Mouse (Mus musculus) small intestine, adult 2 months (tissue): ENCODE data around the gene Minos1. TPM values are rescaled to one million over a fixed set of nuclear protein-coding genes. Genes with fewer than 3 reads are reported as not detected.

Experiments used
- H3K27ac ChIP-seq: fragments of 200-500 bp; 2 replicates; pipeline ENCODE4 v1.5.1; 2012; ENCODE audit warnings: low read depth, low read length, control low read depth, inconsistent platforms; ENCODE audit not compliant: insufficient read depth
- H3K27me3 ChIP-seq: fragments of 200-500 bp; 2 replicates; pipeline ENCODE4 v1.6.1; 2012; ENCODE audit warnings: mild to moderate bottlenecking, moderate library complexity, low read length, inconsistent platforms; ENCODE audit not compliant: control insufficient read depth, insufficient read depth
- H3K36me3 ChIP-seq: fragments of 200-500 bp; 2 replicates; pipeline ENCODE4 v1.6.1; 2012; ENCODE audit warnings: mild to moderate bottlenecking, low read length, control low read depth, inconsistent platforms; ENCODE audit not compliant: control insufficient read depth, insufficient read depth
- H3K4me1 ChIP-seq: fragments of 200-500 bp; 2 replicates; pipeline ENCODE4 v1.6.1; 2012; ENCODE audit warnings: low read length, inconsistent platforms, mixed read lengths; ENCODE audit not compliant: control insufficient read depth, insufficient read depth, insufficient read length
- H3K4me3 ChIP-seq: fragments of 200-500 bp; 2 replicates; pipeline ENCODE4 v1.5.1; 2012; ENCODE audit warnings: low read depth, mild to moderate bottlenecking, control low read depth, inconsistent platforms, low read length, moderate library complexity
- CTCF ChIP-seq: fragments of 200-500 bp; IDR thresholded peaks from 2 replicates; pipeline ENCODE4 v1.5.1; 2012; ENCODE audit warnings: low read depth, mild to moderate bottlenecking, control low read depth, inconsistent platforms, low read length, moderate library complexity, mixed read lengths; ENCODE audit not compliant: insufficient replicate concordance, insufficient read length; ENCODE audit errors: extremely low read depth
- POLR2A ChIP-seq: fragments of 200-500 bp; IDR thresholded peaks from 2 replicates; pipeline ENCODE4 v1.6.1; 2012; ENCODE audit warnings: low read depth, mild to moderate bottlenecking, control low read depth, inconsistent platforms, low read length, moderate library complexity
- WGBS: fragments of 180-500 bp; shearing (Covaris S2); methylation state at CpG from one replicate; pipeline ENCODE4 v1.1.7; 2018; 5-methylcytosine and 5-hydroxymethylcytosine counted together
- polyA plus RNA-seq: library from polyadenylated mRNA; depleted of rRNA; stranded (reverse); fragments of >200 nt; gene quantifications from 2 replicates; pipeline ENCODE4 v1.2.3, GENCODE M21; 2012

Minos1 gene
- polyA plus RNA-seq, 1 experiment: 29.4 TPM

- Histone ChIP-seq H3K36me3 (no peaks in the 10 kb centered on the region), H3K4me1 (peaks cover 11% of the 10 kb centered on the region), H3K27ac (no peak within 1 kb of the TSS), H3K27me3 (peaks cover 23% of the 10 kb centered on the region), H3K4me3 (peak within 1 kb of the TSS; percentile 61)
- under 1% methylated on average over 75 of the region's 77 CpGs for WGBS
- no peak for TF ChIP-seq POLR2A
- no peak for TF ChIP-seq CTCF
These were observed 55.7 kb downstream of the Minos1 start, which contains the start of gene Htr6 for GRCm38 (mm10) chr4:139075041-139075711. Gene Htr6 (minus strand): TSS chr4:139075570.

- peaks cover 11% of the 10 kb centered on the region for H3K4me1 ChIP-seq
- WGBS: 30% methylated on average over 29 of the region's 29 CpGs
- peak overlapping the region; percentile 61; the same call in 1 of the 2 replicates for H3K4me3 ChIP-seq
- no peaks in the 10 kb centered on the region for H3K36me3 ChIP-seq
- TF ChIP-seq CTCF (no peak), POLR2A (no peak)
- no peak overlapping the region for H3K27ac ChIP-seq
- peaks cover 23% of the 10 kb centered on the region for H3K27me3 ChIP-seq
These were observed 56.9 kb downstream of the Minos1 start for GRCm38 (mm10) chr4:139074060-139074459.

GRCm38 (mm10) chr4:139068287-139068686 is 62.6 kb downstream of the Minos1 start:
- Histone ChIP-seq H3K4me3 (no peak overlapping the region), H3K27me3 (no peaks in the 10 kb centered on the region; the same call in 1 of the 2 replicates), H3K36me3 (no peaks in the 10 kb centered on the region), H3K4me1 (no peaks in the 10 kb centered on the region; the same call in 1 of the 2 replicates), H3K27ac (no peak overlapping the region)
- 35% methylated on average over 4 of the region's 4 CpGs for WGBS
- TF ChIP-seq POLR2A (no peak), CTCF (no peak)

GRCm38 (mm10) chr4:139064831-139065230 is 66.1 kb downstream of the Minos1 start:
- H3K4me3 ChIP-seq: no peak overlapping the region
- no peak for TF ChIP-seq POLR2A
- TF ChIP-seq CTCF: no peak
- H3K4me1 ChIP-seq: peaks cover 3% of the 10 kb centered on the region; the same call in 1 of the 2 replicates
- no peaks in the 10 kb centered on the region for H3K27me3 ChIP-seq
- H3K36me3 ChIP-seq: no peaks in the 10 kb centered on the region
- H3K27ac ChIP-seq: no peak overlapping the region
- 82% methylated on average over 5 of the region's 5 CpGs for WGBS

GRCm38 (mm10) chr4:139059569-139059968 is 71.3 kb downstream of the Minos1 start:
- peaks cover 3% of the 10 kb centered on the region; the same call in 1 of the 2 replicates for H3K4me1 ChIP-seq
- 14% methylated on average over 7 of the region's 7 CpGs for WGBS
- peaks cover 20% of the 10 kb centered on the region for H3K36me3 ChIP-seq
- no peak overlapping the region for H3K27ac ChIP-seq
- no peak overlapping the region for H3K4me3 ChIP-seq
- TF ChIP-seq CTCF (no peak), POLR2A (no peak)
- no peaks in the 10 kb centered on the region for H3K27me3 ChIP-seq

GRCm38 (mm10) chr4:139058029-139058428 is 72.9 kb downstream of the Minos1 start:
- peaks cover 3% of the 10 kb centered on the region for H3K4me1 ChIP-seq

GRCm38 (mm10) chr4:139057291-139057690 is 73.6 kb downstream of the Minos1 start:
- TF ChIP-seq CTCF (no peak), POLR2A (no peak)
- Histone ChIP-seq H3K4me3 (no peak overlapping the region), H3K27ac (no peak overlapping the region), H3K36me3 (peaks cover 26% of the 10 kb centered on the region), H3K27me3 (no peaks in the 10 kb centered on the region), H3K4me1 (peaks cover 3% of the 10 kb centered on the region)
- 76% methylated on average over 5 of the region's 5 CpGs for WGBS

More at GRCm38 (mm10) chr4:139058029-139058428, 72.9 kb downstream of the Minos1 start:
- no peak overlapping the region for H3K4me3 ChIP-seq
- TF ChIP-seq CTCF (no peak), POLR2A (no peak)
- H3K27ac ChIP-seq: no peak overlapping the region
- peaks cover 26% of the 10 kb centered on the region for H3K36me3 ChIP-seq
- no peaks in the 10 kb centered on the region for H3K27me3 ChIP-seq
- 92% methylated on average over 5 of the region's 5 CpGs for WGBS
